Mouse (Mus musculus): ENCODE measurements at regions not wholly inside any gene's neighbourhood (a gene's known extent, or its start where the extent isn't known, plus 50 kb on each side); places are given as distances from the start of the nearest gene placed in this dataset.

- 49% methylated on average over 21 of the region's 21 CpGs for WGBS
- Histone ChIP-seq H3K4me3 (ENCODE audit: low read depth, low read length) (no peak overlapping the region), H3K4me1 (ENCODE audit: control insufficient read depth, insufficient read depth, insufficient read length, low read length) (no peaks in the 10 kb centered on the region), H3K27me3 (ENCODE audit: control insufficient read depth, insufficient read depth, low read length) (no peaks in the 10 kb centered on the region), H3K36me3 (ENCODE audit: control insufficient read depth, insufficient read depth, low read length) (no peaks in the 10 kb centered on the region), H3K27ac (ENCODE audit: insufficient read depth, low read depth, low read length) (no peak overlapping the region)
- TF ChIP-seq POLR2A (IDR thresholded peaks at IDR 0.05; ENCODE audit: low read depth, low read length), result no peak
- no peak for TF ChIP-seq CTCF (IDR thresholded peaks at IDR 0.05; ENCODE audit: extremely low read depth, insufficient read length, insufficient replicate concordance, low read depth, low read length)
Measured at GRCm38 (mm10) chr10:120635818-120636543, 159.7 kb upstream of the Hmga2 start.

- H3K4me3 ChIP-seq (ENCODE audit: low read depth, low read length), result no peak overlapping the region
- H3K27me3 ChIP-seq (ENCODE audit: control insufficient read depth, insufficient read depth, low read length), result no peaks in the 10 kb centered on the region
- H3K27ac ChIP-seq (ENCODE audit: insufficient read depth, low read depth, low read length), result no peak overlapping the region
- TF ChIP-seq CTCF (IDR thresholded peaks at IDR 0.05; ENCODE audit: extremely low read depth, insufficient read length, insufficient replicate concordance, low read depth, low read length) (no peak), POLR2A (IDR thresholded peaks at IDR 0.05; ENCODE audit: low read depth, low read length) (no peak)
- H3K36me3 ChIP-seq (ENCODE audit: control insufficient read depth, insufficient read depth, low read length), result no peaks in the 10 kb centered on the region
- no peaks in the 10 kb centered on the region for H3K4me1 ChIP-seq (ENCODE audit: control insufficient read depth, insufficient read depth, insufficient read length, low read length)
- 68% methylated on average over 5 of the region's 5 CpGs for WGBS
Measured at GRCm38 (mm10) chr10:120635194-120635593, 158.9 kb upstream of the Hmga2 start.

- Histone ChIP-seq H3K27ac (ENCODE audit: insufficient read depth, low read depth, low read length) (no peak overlapping the region), H3K4me3 (ENCODE audit: low read depth, low read length) (no peak overlapping the region), H3K27me3 (ENCODE audit: control insufficient read depth, insufficient read depth, low read length) (no peaks in the 10 kb centered on the region), H3K36me3 (ENCODE audit: control insufficient read depth, insufficient read depth, low read length) (no peaks in the 10 kb centered on the region), H3K4me1 (ENCODE audit: control insufficient read depth, insufficient read depth, insufficient read length, low read length) (no peaks in the 10 kb centered on the region)
- 62% methylated on average over 2 of the region's 2 CpGs for WGBS
- TF ChIP-seq POLR2A (IDR thresholded peaks at IDR 0.05; ENCODE audit: low read depth, low read length), result no peak
- no peak for TF ChIP-seq CTCF (IDR thresholded peaks at IDR 0.05; ENCODE audit: extremely low read depth, insufficient read length, insufficient replicate concordance, low read depth, low read length)
Measured at GRCm38 (mm10) chr10:120632071-120632470, 155.8 kb upstream of the Hmga2 start.

GRCm38 (mm10) chr10:120628066-120628465, 151.8 kb upstream of the Hmga2 start:
- Histone ChIP-seq H3K27ac (ENCODE audit: insufficient read depth, low read depth, low read length) (no peak overlapping the region), H3K4me3 (ENCODE audit: low read depth, low read length) (no peak overlapping the region), H3K27me3 (ENCODE audit: control insufficient read depth, insufficient read depth, low read length) (no peaks in the 10 kb centered on the region), H3K36me3 (ENCODE audit: control insufficient read depth, insufficient read depth, low read length) (no peaks in the 10 kb centered on the region), H3K4me1 (ENCODE audit: control insufficient read depth, insufficient read depth, insufficient read length, low read length) (no peaks in the 10 kb centered on the region)
- 60% methylated on average over 5 of the region's 5 CpGs for WGBS
- TF ChIP-seq CTCF (IDR thresholded peaks at IDR 0.05; ENCODE audit: extremely low read depth, insufficient read length, insufficient replicate concordance, low read depth, low read length) (no peak), POLR2A (IDR thresholded peaks at IDR 0.05; ENCODE audit: low read depth, low read length) (no peak)

GRCm38 (mm10) chr10:120625474-120625873, 149.2 kb upstream of the Hmga2 start:
- Histone ChIP-seq H3K27me3 (ENCODE audit: control insufficient read depth, insufficient read depth, low read length) (no peaks in the 10 kb centered on the region), H3K4me1 (ENCODE audit: control insufficient read depth, insufficient read depth, insufficient read length, low read length) (no peaks in the 10 kb centered on the region), H3K27ac (ENCODE audit: insufficient read depth, low read depth, low read length) (no peak overlapping the region), H3K4me3 (ENCODE audit: low read depth, low read length) (no peak overlapping the region), H3K36me3 (ENCODE audit: control insufficient read depth, insufficient read depth, low read length) (no peaks in the 10 kb centered on the region)
- WGBS, result 76% methylated on average over 5 of the region's 5 CpGs
- TF ChIP-seq CTCF (IDR thresholded peaks at IDR 0.05; ENCODE audit: extremely low read depth, insufficient read length, insufficient replicate concordance, low read depth, low read length) (no peak), POLR2A (IDR thresholded peaks at IDR 0.05; ENCODE audit: low read depth, low read length) (no peak)

- no peak overlapping the region for H3K27ac ChIP-seq (ENCODE audit: insufficient read depth, low read depth, low read length)
- H3K4me1 ChIP-seq (ENCODE audit: control insufficient read depth, insufficient read depth, insufficient read length, low read length), result no peaks in the 10 kb centered on the region
- H3K27me3 ChIP-seq (ENCODE audit: control insufficient read depth, insufficient read depth, low read length), result no peaks in the 10 kb centered on the region
- no peak for TF ChIP-seq CTCF (IDR thresholded peaks at IDR 0.05; ENCODE audit: extremely low read depth, insufficient read length, insufficient replicate concordance, low read depth, low read length)
- no peak for TF ChIP-seq POLR2A (IDR thresholded peaks at IDR 0.05; ENCODE audit: low read depth, low read length)
- 76% methylated on average over 10 of the region's 10 CpGs for WGBS
- H3K36me3 ChIP-seq (ENCODE audit: control insufficient read depth, insufficient read depth, low read length), result no peaks in the 10 kb centered on the region
- no peak overlapping the region for H3K4me3 ChIP-seq (ENCODE audit: low read depth, low read length)
Measured at GRCm38 (mm10) chr10:120624203-120624942, 148.1 kb upstream of the Hmga2 start.

GRCm38 (mm10) chr10:120616406-120617015, 140.2 kb upstream of the Hmga2 start:
- Histone ChIP-seq H3K36me3 (ENCODE audit: control insufficient read depth, insufficient read depth, low read length) (no peaks in the 10 kb centered on the region), H3K27ac (ENCODE audit: insufficient read depth, low read depth, low read length) (no peak overlapping the region), H3K4me1 (ENCODE audit: control insufficient read depth, insufficient read depth, insufficient read length, low read length) (no peaks in the 10 kb centered on the region), H3K4me3 (ENCODE audit: low read depth, low read length) (no peak overlapping the region), H3K27me3 (ENCODE audit: control insufficient read depth, insufficient read depth, low read length) (no peaks in the 10 kb centered on the region)
- 58% methylated on average over 5 of the region's 5 CpGs for WGBS
- TF ChIP-seq CTCF (IDR thresholded peaks at IDR 0.05; ENCODE audit: extremely low read depth, insufficient read length, insufficient replicate concordance, low read depth, low read length), result no peak
- no peak for TF ChIP-seq POLR2A (IDR thresholded peaks at IDR 0.05; ENCODE audit: low read depth, low read length)

Measured in small intestine, adult 2 months (tissue).